8 mouse cellular contexts compared by ENCODE assay signal in the genomic region with DNA sequence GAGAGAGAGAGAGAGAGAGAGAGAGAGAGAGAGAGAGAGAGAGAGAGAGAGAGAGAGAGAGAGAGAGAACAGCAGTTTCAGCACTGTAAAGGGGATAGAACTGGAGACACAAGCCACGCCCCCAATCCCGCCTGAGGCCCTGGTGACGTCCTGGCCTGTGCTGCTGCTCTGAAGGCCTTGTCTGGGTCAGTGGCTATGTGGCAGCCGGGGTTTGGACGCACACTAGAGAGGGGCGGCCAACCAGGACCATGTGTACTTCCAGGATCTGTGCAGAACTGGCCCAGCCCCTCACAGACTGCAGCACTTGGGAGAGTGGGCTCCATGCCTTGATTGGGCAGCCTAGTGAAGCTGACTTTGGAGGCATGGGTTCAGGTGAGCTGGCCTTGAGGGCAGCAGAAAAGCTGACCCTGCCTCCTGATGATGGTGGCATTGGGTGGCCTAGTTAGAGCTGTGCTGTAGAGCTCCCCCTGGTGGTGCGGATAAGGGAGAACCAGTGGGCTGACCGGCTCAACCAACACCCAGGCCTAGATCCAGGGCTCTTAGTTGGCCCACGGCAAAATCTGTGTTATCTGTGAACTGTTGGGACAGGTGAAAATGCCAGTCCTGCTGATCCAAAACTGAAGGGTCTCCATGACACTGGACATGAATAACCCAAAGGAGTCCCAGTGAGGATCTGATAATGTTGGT.
DNase-seq lines count a peak whose midpoint lies in the region; ATAC-seq and TF ChIP-seq lines count a peak whose summit lies in the region.

No protein-coding gene starts in this region.

- no peak overlapping the region for H3K27ac ChIP-seq in liver, embryonic 11.5 days (ENCODE audit: low read depth, low read length)
- H3K27ac ChIP-seq in neural tube, embryonic 11.5 days (ENCODE audit: low read depth, low read length): no peak overlapping the region

- peak overlapping the region; percentile 16; the same call in 1 of the 2 replicates for H3K4me3 ChIP-seq in G1E (ENCODE audit: low read depth, low read length)
- H3K4me3 ChIP-seq in liver, embryonic 11.5 days (ENCODE audit: low read depth, low read length): no peak overlapping the region
- no peak overlapping the region for H3K4me3 ChIP-seq in neural tube, embryonic 11.5 days (ENCODE audit: low read depth, low read length)

- TF ChIP-seq CTCF in G1E (IDR thresholded peaks at IDR 0.05; ENCODE audit: low read depth, low read length): peak; percentile 84

- peak; percentile 22 to 46 for DNase-seq in layer of hippocampus, postnatal 10 days (ENCODE audit: low spot score in 2 of 2)
- no peak for DNase-seq in layer of hippocampus, adult 11-12 months (ENCODE audit: low spot score)
- no peak for DNase-seq in G1E (ENCODE audit: low spot score)
- peak; percentile 24 to 44 for DNase-seq in cerebellum, postnatal 14 days
- peak; percentile 45 to 51 for DNase-seq in heart, postnatal 14 days
- no peak for DNase-seq in liver, embryonic 11.5 days (ENCODE audit: low spot score)
- peak; percentile 45 for DNase-seq in neural tube, embryonic 11.5 days (ENCODE audit: low spot score)
- DNase-seq in frontal cortex, postnatal 14 days (ENCODE audit: low spot score in 2 of 2): no peak

- H3K4me1 ChIP-seq in G1E (ENCODE audit: insufficient read depth, low read depth, low read length): peaks cover 48% of the 10 kb centered on the region
- no peaks in the 10 kb centered on the region for H3K4me1 ChIP-seq in liver, embryonic 11.5 days (replicated peaks; ENCODE audit: control insufficient read depth, insufficient read depth, low read length)
- H3K4me1 ChIP-seq in neural tube, embryonic 11.5 days (ENCODE audit: control insufficient read depth, insufficient read depth, low read length): no peaks in the 10 kb centered on the region

- intact Hi-C loops in heart, postnatal 14 days (cut with DNase I): loop anchor here (5.0 kb wide), 1 partner anchor 72 kb away; the partner anchor contains the start of gene Itpr2

- no peak overlapping the region for H3K9ac ChIP-seq in liver, embryonic 11.5 days (ENCODE audit: low read depth, low read length)
- no peak overlapping the region for H3K9ac ChIP-seq in neural tube, embryonic 11.5 days (ENCODE audit: low read length)

- no peak overlapping the region for H3K4me2 ChIP-seq in liver, embryonic 11.5 days
- no peak overlapping the region for H3K4me2 ChIP-seq in neural tube, embryonic 11.5 days (ENCODE audit: low read depth)

- H3K27me3 ChIP-seq in G1E (ENCODE audit: insufficient read depth, low read length): peaks cover 2% of the 10 kb centered on the region; the same call in 1 of the 2 replicates
- no peaks in the 10 kb centered on the region for H3K27me3 ChIP-seq in liver, embryonic 11.5 days (replicated peaks; ENCODE audit: control insufficient read depth, insufficient read depth, low read length)
- no peaks in the 10 kb centered on the region for H3K27me3 ChIP-seq in neural tube, embryonic 11.5 days (ENCODE audit: control insufficient read depth, insufficient read depth, low read length)

- H3K9me3 ChIP-seq in G1E (replicated peaks): no peaks in the 10 kb centered on the region
- H3K9me3 ChIP-seq in liver, embryonic 11.5 days (ENCODE audit: control insufficient read depth, low read length): no peaks in the 10 kb centered on the region
- H3K9me3 ChIP-seq in neural tube, embryonic 11.5 days (ENCODE audit: control insufficient read depth, low read length): no peaks in the 10 kb centered on the region

- WGBS in liver, embryonic 11.5 days: 47% methylated on average over 9 of the region's 9 CpGs
- WGBS in neural tube, embryonic 11.5 days: 55% methylated on average over 9 of the region's 9 CpGs

- no peak for ATAC-seq in G1E (ENCODE audit: extremely low read depth, insufficient number of reproducible peaks, low FRiP score, poor library complexity, severe bottlenecking)
- ATAC-seq in liver, embryonic 11.5 days (replicated peaks; ENCODE audit: low FRiP score): peak; percentile 54
- peak; percentile 20; the same call in 1 of the 2 replicates for ATAC-seq in neural tube, embryonic 11.5 days (ENCODE audit: insufficient read depth, low FRiP score, low TSS enrichment)

- peaks cover 11% of the 10 kb centered on the region for H3K36me3 ChIP-seq in G1E (replicated peaks)
- no peaks in the 10 kb centered on the region for H3K36me3 ChIP-seq in liver, embryonic 11.5 days (ENCODE audit: control insufficient read depth, insufficient read depth, low read length)
- H3K36me3 ChIP-seq in neural tube, embryonic 11.5 days (ENCODE audit: control insufficient read depth, insufficient read depth, low read length): no peaks in the 10 kb centered on the region

Comparison
In these comparisons a context has a peak if more than half of its experiments do, and no peak if none do; other contexts are left out.
1. DNase-seq: peak in layer of hippocampus, postnatal 10 days (2 of 2), cerebellum, postnatal 14 days (2 of 2), heart, postnatal 14 days (2 of 2) and neural tube, embryonic 11.5 days (single experiment); none in layer of hippocampus, adult 11-12 months (single experiment), G1E (single experiment), liver, embryonic 11.5 days (single experiment) and frontal cortex, postnatal 14 days (0 of 2).